Mouse (Mus musculus): ENCODE measurements around the gene 4931406C07Rik. TPM values are rescaled to one million over a fixed set of nuclear protein-coding genes. Genes with fewer than 3 reads are reported as not detected.

4931406C07Rik gene
- total and polyA plus RNA-seq, 3 experiments = 5.0 to 20.2 (median 12.0) TPM

GRCm38 (mm10) chr9:15314619-15315018, 8.4 kb upstream of the 4931406C07Rik start:
- Histone ChIP-seq H3K4me1 (ENCODE audit: control insufficient read depth in 1 of 2, insufficient read depth in 2 of 2) (peaks cover 0 to 25% of the 10 kb centered on the region in 2 experiments; a peak in 1 of 4 replicates), H3K4me3 (replicated peaks in 1 of 3; ENCODE audit: low read depth in 2 of 3, low read length in 2 of 3, poor library complexity in 1 of 3) (no peak overlapping the region), H3K9ac (ENCODE audit: insufficient read depth, low read depth) (no peak overlapping the region), H3K4me2 (ENCODE audit: insufficient read depth, low read depth, poor library complexity, severe bottlenecking) (no peak overlapping the region), H3K27me3 (replicated peaks) (no peaks in the 10 kb centered on the region), H3K27ac (ENCODE audit: insufficient read depth, low read depth) (no peak overlapping the region), H3K79me2 (replicated peaks; ENCODE audit: control insufficient read depth, extremely low read depth, insufficient read depth, poor library complexity, severe bottlenecking) (peaks cover 28% of the 10 kb centered on the region), H3K9me3 (replicated peaks; ENCODE audit: low read length) (no peaks in the 10 kb centered on the region), H3K36me3 (replicated peaks in 1 of 2; ENCODE audit: control insufficient read depth in 1 of 2, insufficient read depth in 1 of 2, low read length in 1 of 2) (peaks cover 62 to 77% of the 10 kb centered on the region in 2 experiments)
- dilution Hi-C loops (cut with MboI; ENCODE audit: extremely low pct_ligation_motif_present, extremely low pct_unique_long_range_greater_than_20kb, low sequenced_read_pairs) (no loop called here), in situ Hi-C loops (cut with MboI; ENCODE audit: low pct_ligation_motif_present, low pct_unique_long_range_greater_than_20kb, low sequenced_read_pairs) (no loop called here)
- no peak for DNase-seq (ENCODE audit: extremely low read depth)
- TF ChIP-seq ZMIZ1 (IDR thresholded peaks at IDR 0.05; ENCODE audit: low read depth, low read length) = 0 out of 2 replicates have a peak, but pooled peaks have one; percentile 22
- TF ChIP-seq IRF4 (IDR thresholded peaks at IDR 0.05; ENCODE audit: low read depth, low read length) = no peak

DNA sequence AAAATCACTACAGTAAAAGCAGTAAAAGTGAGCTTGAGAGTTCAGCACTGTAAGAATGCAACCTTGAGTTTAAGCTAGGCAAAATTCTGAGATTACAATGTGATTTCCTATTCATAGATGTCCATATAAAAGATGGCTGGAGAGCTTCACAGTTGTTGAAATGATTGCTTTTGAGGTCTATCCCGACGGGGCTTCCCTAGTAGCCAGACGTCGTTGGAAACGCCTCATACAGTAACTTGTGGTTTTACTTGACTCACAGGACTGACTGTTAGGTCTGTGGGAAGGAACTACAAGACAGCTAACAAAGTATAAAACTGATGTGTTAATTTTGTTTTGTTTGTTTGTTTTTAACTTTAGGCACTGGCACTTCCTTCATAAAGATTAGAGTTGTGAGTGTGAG, 7.4 kb upstream of the 4931406C07Rik start:
- peaks cover 36% of the 10 kb centered on the region for H3K79me2 ChIP-seq (replicated peaks; ENCODE audit: control insufficient read depth, extremely low read depth, insufficient read depth, poor library complexity, severe bottlenecking)
- no peak overlapping the region for H3K9ac ChIP-seq (ENCODE audit: insufficient read depth, low read depth)
- H3K9me3 ChIP-seq (replicated peaks; ENCODE audit: low read length) = no peaks in the 10 kb centered on the region
- in situ Hi-C loops (cut with MboI; ENCODE audit: low pct_ligation_motif_present, low pct_unique_long_range_greater_than_20kb, low sequenced_read_pairs) (no loop called here), dilution Hi-C loops (cut with MboI; ENCODE audit: extremely low pct_ligation_motif_present, extremely low pct_unique_long_range_greater_than_20kb, low sequenced_read_pairs) (no loop called here)
- DNase-seq (ENCODE audit: extremely low read depth) = no peak
- H3K27ac ChIP-seq (ENCODE audit: insufficient read depth, low read depth) = no peak overlapping the region
- peaks cover 0 to 29% of the 10 kb centered on the region in 2 experiments; a peak in 2 of 4 replicates for H3K4me1 ChIP-seq (ENCODE audit: control insufficient read depth in 1 of 2, insufficient read depth in 2 of 2)
- peaks cover 70 to 84% of the 10 kb centered on the region in 2 experiments for H3K36me3 ChIP-seq (replicated peaks in 1 of 2; ENCODE audit: control insufficient read depth in 1 of 2, insufficient read depth in 1 of 2, low read length in 1 of 2)
- TF ChIP-seq MAX (IDR thresholded peaks at IDR 0.05; ENCODE audit: low read length) = no peak
- H3K4me3 ChIP-seq (replicated peaks in 1 of 3; ENCODE audit: low read depth in 2 of 3, low read length in 2 of 3, poor library complexity in 1 of 3) = no peak overlapping the region
- no peak overlapping the region for H3K4me2 ChIP-seq (ENCODE audit: insufficient read depth, low read depth, poor library complexity, severe bottlenecking)
- no peaks in the 10 kb centered on the region for H3K27me3 ChIP-seq (replicated peaks)

DNA sequence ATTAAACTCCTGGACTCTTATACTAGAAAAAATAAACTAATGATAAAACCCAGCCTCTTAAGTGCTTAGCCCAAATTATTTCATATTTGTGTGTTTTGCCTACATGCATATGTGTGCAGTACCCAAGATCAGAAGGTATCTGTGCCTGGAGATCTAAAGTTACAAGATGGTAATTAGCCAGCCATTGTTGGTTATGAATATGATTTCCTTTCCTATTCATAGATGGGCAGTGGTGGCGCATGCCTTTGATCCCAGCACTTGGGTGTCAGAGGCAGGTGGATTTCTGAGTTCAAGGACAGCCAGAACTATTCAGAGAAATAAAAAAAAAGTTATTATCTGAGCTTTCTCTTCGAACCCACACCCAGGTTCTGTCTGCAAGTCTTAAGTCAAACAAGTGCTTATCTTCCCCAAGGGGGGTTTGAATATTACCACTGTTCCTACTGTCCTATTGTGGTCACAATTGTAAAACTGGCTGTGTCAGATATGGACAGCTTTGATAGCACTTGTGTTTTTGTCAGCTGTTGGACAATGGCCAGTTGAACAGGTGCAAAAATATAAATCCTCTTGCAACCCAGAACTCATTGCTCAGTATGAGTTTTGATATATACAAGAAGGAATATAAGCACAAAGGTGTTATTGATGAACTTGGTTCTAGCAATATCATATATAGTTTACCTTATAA, 5.9 kb upstream of the 4931406C07Rik start:
- no peaks in the 10 kb centered on the region for H3K27me3 ChIP-seq (replicated peaks)
- dilution Hi-C loops (cut with MboI; ENCODE audit: extremely low pct_ligation_motif_present, extremely low pct_unique_long_range_greater_than_20kb, low sequenced_read_pairs) = no loop called here
- peaks cover 69 to 84% of the 10 kb centered on the region in 2 experiments for H3K36me3 ChIP-seq (replicated peaks in 1 of 2; ENCODE audit: control insufficient read depth in 1 of 2, insufficient read depth in 1 of 2, low read length in 1 of 2)

More for the DNA sequence above, 5.9 kb upstream of the 4931406C07Rik start:
- Histone ChIP-seq H3K4me2 (ENCODE audit: insufficient read depth, low read depth, poor library complexity, severe bottlenecking) (no peak overlapping the region), H3K4me3 (replicated peaks in 1 of 3; ENCODE audit: low read depth in 2 of 3, low read length in 2 of 3, poor library complexity in 1 of 3) (no peak overlapping the region), H3K9me3 (replicated peaks; ENCODE audit: low read length) (no peaks in the 10 kb centered on the region), H3K4me1 (ENCODE audit: control insufficient read depth in 1 of 2, insufficient read depth in 2 of 2) (peaks cover 0 to 29% of the 10 kb centered on the region in 2 experiments; a peak in 2 of 4 replicates), H3K27ac (ENCODE audit: insufficient read depth, low read depth) (no peak overlapping the region), H3K79me2 (replicated peaks; ENCODE audit: control insufficient read depth, extremely low read depth, insufficient read depth, poor library complexity, severe bottlenecking) (peaks cover 49% of the 10 kb centered on the region), H3K9ac (ENCODE audit: insufficient read depth, low read depth) (no peak overlapping the region)
- in situ Hi-C loops (cut with MboI; ENCODE audit: low pct_ligation_motif_present, low pct_unique_long_range_greater_than_20kb, low sequenced_read_pairs) = no loop called here
- no peak for DNase-seq (ENCODE audit: extremely low read depth)
- TF ChIP-seq SMC3 (IDR thresholded peaks at IDR 0.05; ENCODE audit: low read depth, low read length) (no peak), BHLHE40 (IDR thresholded peaks at IDR 0.05; ENCODE audit: low read depth, low read length) (no peak), KAT2A (IDR thresholded peaks at IDR 0.05; ENCODE audit: insufficient replicate concordance, low read length) (no peak), ZC3H11A (IDR thresholded peaks at IDR 0.05; ENCODE audit: low read depth, low read length) (no peak), RCOR1 (conservative IDR thresholded peaks at IDR 0.05; ENCODE audit: low read depth, low read length) (no peak), MAFK (IDR thresholded peaks at IDR 0.05; ENCODE audit: insufficient replicate concordance, low read length) (no peak), POLR2AphosphoS2 (IDR thresholded peaks at IDR 0.05; ENCODE audit: low read depth, low read length) (0 out of 2 replicates have a peak, but pooled peaks have one; percentile 7), ZMIZ1 (IDR thresholded peaks at IDR 0.05; ENCODE audit: low read depth, low read length) (peak; percentile 39; the same call in 1 of the 2 replicates), MYC (IDR thresholded peaks at IDR 0.05; ENCODE audit: low read depth, low read length) (no peak), TCF12 (IDR thresholded peaks at IDR 0.05; ENCODE audit: low read depth, low read length) (no peak), USF2 (conservative IDR thresholded peaks at IDR 0.05; ENCODE audit: low read depth, low read length) (no peak)
